Mouse (Mus musculus): ENCODE results near the gene Arid3c.

DNA sequence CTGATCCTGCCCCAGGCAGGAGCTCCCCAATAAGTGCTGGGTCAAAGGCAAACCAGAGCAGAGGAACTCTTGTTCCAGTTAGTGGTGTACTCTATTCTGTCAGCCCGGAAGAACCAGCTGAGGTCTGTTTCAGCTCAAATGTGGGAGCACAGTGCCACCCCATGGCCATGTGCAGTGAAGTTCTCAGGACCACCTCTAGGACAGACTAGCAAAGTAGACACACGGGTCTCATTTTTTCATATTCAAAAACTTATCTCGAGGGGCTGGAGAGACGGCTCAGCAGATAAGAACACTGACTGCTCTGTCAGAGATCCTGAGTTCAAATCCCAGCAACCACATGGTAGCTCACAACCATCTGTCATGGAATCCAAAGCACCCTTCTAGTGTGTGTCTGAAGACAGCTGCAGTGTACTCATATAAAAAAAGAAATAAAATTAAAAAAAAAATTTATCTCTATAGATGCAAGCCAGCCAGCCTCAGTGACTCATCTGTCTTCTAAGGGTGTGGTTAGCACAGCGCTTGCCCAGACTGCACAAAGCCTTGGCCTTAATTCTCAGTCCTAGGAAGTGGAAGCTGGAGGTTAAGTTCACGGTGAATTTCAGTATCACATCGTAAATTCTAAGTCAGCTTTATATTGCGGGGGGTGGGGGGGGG lies 6.8 kb upstream of the Arid3c start:
- TF ChIP-seq GATA1 (IDR thresholded peaks at IDR 0.05; ENCODE audit: borderline replicate concordance, low read length) (no peak), FLI1 (IDR thresholded peaks at IDR 0.05; ENCODE audit: low read length) (no peak)
